Mouse (Mus musculus): ENCODE measurements around the gene Elavl1. TPM values are rescaled to one million over a fixed set of nuclear protein-coding genes. Genes with fewer than 3 reads are reported as not detected.

The Elavl1 gene
- polyA plus RNA-seq, 1 experiment from 2014 or later: 59.6 TPM

- Histone ChIP-seq H3K36me3 (replicated peaks; ENCODE audit: insufficient read depth, low read length) (peaks cover 54% of the 10 kb centered on the region), H3K27ac (ENCODE audit: low read depth) (no peak overlapping the region), H3K9ac (replicated peaks) (no peak overlapping the region), H3K9me3 (ENCODE audit: low read length) (no peaks in the 10 kb centered on the region), H3K27me3 (ENCODE audit: insufficient read depth, low read length) (no peaks in the 10 kb centered on the region), H3K4me1 (ENCODE audit: insufficient read depth) (peaks cover 6% of the 10 kb centered on the region), H3K4me2 (ENCODE audit: low read depth, low read length) (no peak overlapping the region), H3K4me3 (ENCODE audit: low read depth, low read length) (no peak overlapping the region)
- no peak for DNase-seq
- ATAC-seq: no peak
- 91% methylated on average over 5 of the region's 5 CpGs for WGBS (ENCODE audit: insufficient replicate concordance)
- no peak for TF ChIP-seq CTCF (IDR thresholded peaks at IDR 0.05; ENCODE audit: low read depth)
- TF ChIP-seq EP300 (IDR thresholded peaks at IDR 0.05; ENCODE audit: low read depth): no peak
Observed at GRCm38 (mm10) chr8:4245061-4245460, 80.2 kb downstream of the Elavl1 start.

GRCm38 (mm10) chr8:4239193-4239890 is 85.9 kb downstream of the Elavl1 start:
- TF ChIP-seq CTCF (IDR thresholded peaks at IDR 0.05; ENCODE audit: low read depth): no peak
- TF ChIP-seq EP300 (IDR thresholded peaks at IDR 0.05; ENCODE audit: low read depth): no peak
- peak overlapping the region; percentile 93 for H3K4me3 ChIP-seq (ENCODE audit: low read depth, low read length)
- WGBS (ENCODE audit: insufficient replicate concordance): 6% methylated on average over 19 of the region's 19 CpGs
- peak overlapping the region; percentile 91 for H3K27ac ChIP-seq (ENCODE audit: low read depth)
- H3K36me3 ChIP-seq (replicated peaks; ENCODE audit: insufficient read depth, low read length): peaks cover 25% of the 10 kb centered on the region
- 0 out of 2 replicates have a peak, but pooled peaks cover 3% of the 10 kb centered on the region for H3K27me3 ChIP-seq (ENCODE audit: insufficient read depth, low read length)
- peak overlapping the region; percentile 76 for H3K4me2 ChIP-seq (ENCODE audit: low read depth, low read length)
- peaks cover 24% of the 10 kb centered on the region for H3K4me1 ChIP-seq (ENCODE audit: insufficient read depth)
- peak; percentile 48 for ATAC-seq
- peak overlapping the region; percentile 71 for H3K9ac ChIP-seq (replicated peaks)
- H3K9me3 ChIP-seq (ENCODE audit: low read length): no peaks in the 10 kb centered on the region
- no peak for DNase-seq

GRCm38 (mm10) chr8:4238434-4239192 is 86.6 kb downstream of the Elavl1 start, which contains the start of the genes Map2k7 and Gm49320:
Gene Map2k7 (plus strand): TSS chr8:4238740.
Gene Gm49320 (plus strand): TSS chr8:4238865.
- Histone ChIP-seq H3K9me3 (ENCODE audit: low read length) (no peaks in the 10 kb centered on the region), H3K4me1 (ENCODE audit: insufficient read depth) (peaks cover 24% of the 10 kb centered on the region), H3K36me3 (replicated peaks; ENCODE audit: insufficient read depth, low read length) (peaks cover 18% of the 10 kb centered on the region), H3K4me2 (ENCODE audit: low read depth, low read length) (peak within 1 kb of the TSS; percentile 76), H3K27ac (ENCODE audit: low read depth) (peak within 1 kb of the TSS; percentile 91), H3K9ac (replicated peaks) (peak within 1 kb of the TSS; percentile 71), H3K4me3 (ENCODE audit: low read depth, low read length) (peak within 1 kb of the TSS; percentile 93), H3K27me3 (ENCODE audit: insufficient read depth, low read length) (0 out of 2 replicates have a peak, but pooled peaks cover 3% of the 10 kb centered on the region)
- peak; percentile 99 for DNase-seq
- peak; percentile 73 for TF ChIP-seq CTCF (IDR thresholded peaks at IDR 0.05; ENCODE audit: low read depth)
- no peak for TF ChIP-seq EP300 (IDR thresholded peaks at IDR 0.05; ENCODE audit: low read depth)
- WGBS (ENCODE audit: insufficient replicate concordance): under 1% methylated on average over 68 of the region's 71 CpGs
- ATAC-seq: peak; percentile 93

GRCm38 (mm10) chr8:4237814-4238433 is 87.3 kb downstream of the Elavl1 start:
- 13% methylated on average over 15 of the region's 15 CpGs for WGBS (ENCODE audit: insufficient replicate concordance)
- H3K9ac ChIP-seq (replicated peaks): peak overlapping the region; percentile 71
- no peak; the same call in 1 of the 2 replicates for ATAC-seq
- no peak for DNase-seq
- no peaks in the 10 kb centered on the region for H3K9me3 ChIP-seq (ENCODE audit: low read length)
- H3K27me3 ChIP-seq (ENCODE audit: insufficient read depth, low read length): 0 out of 2 replicates have a peak, but pooled peaks cover 3% of the 10 kb centered on the region
- H3K27ac ChIP-seq (ENCODE audit: low read depth): peak overlapping the region; percentile 91
- H3K4me3 ChIP-seq (ENCODE audit: low read depth, low read length): peak overlapping the region; percentile 93
- peaks cover 11% of the 10 kb centered on the region; the same call in 1 of the 2 replicates for H3K36me3 ChIP-seq (replicated peaks; ENCODE audit: insufficient read depth, low read length)
- H3K4me2 ChIP-seq (ENCODE audit: low read depth, low read length): peak overlapping the region; percentile 76
- TF ChIP-seq EP300 (IDR thresholded peaks at IDR 0.05; ENCODE audit: low read depth) (no peak), CTCF (IDR thresholded peaks at IDR 0.05; ENCODE audit: low read depth) (no peak)
- peaks cover 24% of the 10 kb centered on the region for H3K4me1 ChIP-seq (ENCODE audit: insufficient read depth)

Other genes starting within 250 kb of the Elavl1 start
- 1.1 and 1.8 TPM in 2 replicates for gene Cd209f, start 219.6 kb downstream of the Elavl1 start, polyA plus RNA-seq (2015; fragmentation: Nextera tagmentation; extraction: Ambion mirVana)
- gene Cd209g, start 191.3 kb downstream of the Elavl1 start, polyA plus RNA-seq (2015; fragmentation: Nextera tagmentation; extraction: Ambion mirVana): 0.13 TPM in 1 of 2 replicates, not detected in the other
- 2.8 and 3.8 TPM in 2 replicates for gene Evi5l, start 158.8 kb downstream of the Elavl1 start, polyA plus RNA-seq (2015; fragmentation: Nextera tagmentation; extraction: Ambion mirVana)
- 0.12 and 0.15 TPM in 2 replicates for gene Prr36, start 108.0 kb downstream of the Elavl1 start, polyA plus RNA-seq (2015; fragmentation: Nextera tagmentation; extraction: Ambion mirVana)
- 0.11 and 0.13 TPM in 2 replicates for gene Lrrc8e, start 98.6 kb downstream of the Elavl1 start, polyA plus RNA-seq (2015; fragmentation: Nextera tagmentation; extraction: Ambion mirVana)
- 10.5 and 10.7 TPM in 2 replicates for gene Map2k7, start 86.7 kb downstream of the Elavl1 start, polyA plus RNA-seq (2015; fragmentation: Nextera tagmentation; extraction: Ambion mirVana)
- gene Gm49320, start 86.5 kb downstream of the Elavl1 start, polyA plus RNA-seq (2015; fragmentation: Nextera tagmentation; extraction: Ambion mirVana): 0.12 TPM in 1 of 2 replicates, not detected in the other
- gene Tgfbr3l, start 77.2 kb downstream of the Elavl1 start, polyA plus RNA-seq (2015; fragmentation: Nextera tagmentation; extraction: Ambion mirVana): 0.97 and 2.3 TPM in 2 replicates
- gene Snapc2, start 72.3 kb downstream of the Elavl1 start, polyA plus RNA-seq (2015; fragmentation: Nextera tagmentation; extraction: Ambion mirVana): 12.6 and 13.7 TPM in 2 replicates
- 1.6 and 2.0 TPM in 2 replicates for gene Ctxn1, start 66.1 kb downstream of the Elavl1 start, polyA plus RNA-seq (2015; fragmentation: Nextera tagmentation; extraction: Ambion mirVana)
- gene Timm44, start 49.5 kb downstream of the Elavl1 start, polyA plus RNA-seq (2015; fragmentation: Nextera tagmentation; extraction: Ambion mirVana): 28.1 and 30.8 TPM in 2 replicates
- 4.0 and 5.5 TPM in 2 replicates for gene Ccl25, start 203 bp downstream of the Elavl1 start, polyA plus RNA-seq (2015; fragmentation: Nextera tagmentation; extraction: Ambion mirVana)
- gene Cers4, start 167.6 kb upstream of the Elavl1 start, polyA plus RNA-seq (2015; fragmentation: Nextera tagmentation; extraction: Ambion mirVana): 3.8 and 3.9 TPM in 2 replicates